ENCODE assay signal across 8 mouse cellular contexts in the genomic region with DNA sequence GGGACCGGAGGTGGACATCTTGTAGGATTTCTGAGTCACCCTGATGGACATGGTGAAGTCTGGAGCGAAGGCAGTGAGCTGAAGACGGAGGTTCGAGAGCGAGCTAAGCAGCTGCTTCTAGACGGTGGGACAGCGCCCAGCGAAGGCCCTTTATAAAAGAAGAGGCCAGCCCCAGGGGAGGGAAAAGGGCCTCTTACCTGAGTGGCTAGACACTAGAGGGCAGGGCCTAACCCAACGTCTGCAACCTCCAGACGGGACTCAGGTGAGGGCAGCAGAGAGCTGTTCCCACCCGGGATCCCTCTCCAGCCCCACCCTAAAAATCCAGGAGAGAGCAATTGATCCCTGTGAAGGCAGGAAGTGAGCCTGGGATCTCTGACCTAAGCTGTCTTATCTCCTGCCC. TPM values are rescaled to one million over a fixed set of nuclear protein-coding genes. Genes with fewer than 3 reads are reported as not detected.
DNase-seq lines count a peak whose midpoint lies in the region; ATAC-seq and TF ChIP-seq lines count a peak whose summit lies in the region.

Krt8 (minus strand) TSS at position 294 of the 400 bp plus-strand sequence.

- H3K27ac ChIP-seq in testis, adult 2 months (ENCODE audit: control insufficient read depth, insufficient read depth, low read depth, low read length), result no peak within 1 kb of the TSS
- H3K27ac ChIP-seq in intestine, embryonic 16.5 days (ENCODE audit: low read length), result peak within 1 kb of the TSS; percentile 92
- H3K27ac ChIP-seq in liver, embryonic 15.5 days (replicated peaks), result peak within 1 kb of the TSS; percentile 29
- peak within 1 kb of the TSS; percentile 87 for H3K27ac ChIP-seq in stomach, embryonic 15.5 days

- peak within 1 kb of the TSS; percentile 69 for H3K4me2 ChIP-seq in intestine, embryonic 16.5 days (ENCODE audit: low read depth, low read length)
- peak within 1 kb of the TSS; percentile 52 for H3K4me2 ChIP-seq in liver, embryonic 15.5 days
- peak within 1 kb of the TSS; percentile 52 for H3K4me2 ChIP-seq in stomach, embryonic 15.5 days

- peaks cover 7% of the 10 kb centered on the region for H3K4me1 ChIP-seq in testis, adult 2 months (ENCODE audit: control insufficient read depth, insufficient read depth, low read length)
- peaks cover 42% of the 10 kb centered on the region for H3K4me1 ChIP-seq in intestine, embryonic 16.5 days (ENCODE audit: control insufficient read depth, insufficient read depth, low read length)
- peaks cover 30% of the 10 kb centered on the region; the same call in 1 of the 2 replicates for H3K4me1 ChIP-seq in liver, embryonic 15.5 days (replicated peaks)
- peaks cover 45% of the 10 kb centered on the region for H3K4me1 ChIP-seq in stomach, embryonic 15.5 days

- no peak for TF ChIP-seq POLR2A in testis, adult 2 months (IDR thresholded peaks at IDR 0.05; ENCODE audit: control insufficient read depth, low read depth, low read length)

- DNase-seq in testis, postnatal 10 days (ENCODE audit: low spot score), result no peak
- no peak for DNase-seq in spleen, adult 12 weeks (ENCODE audit: low spot score)
- DNase-seq in retina, embryonic 14.5 days (ENCODE audit: low spot score), result no peak

- peak within 1 kb of the TSS; percentile 75 for H3K9ac ChIP-seq in intestine, embryonic 16.5 days (ENCODE audit: low read depth, low read length)
- 0 out of 2 replicates have a peak within 1 kb of the TSS, but pooled peaks have one; percentile 8 for H3K9ac ChIP-seq in liver, embryonic 15.5 days
- peak within 1 kb of the TSS; percentile 39 for H3K9ac ChIP-seq in stomach, embryonic 15.5 days

- H3K27me3 ChIP-seq in testis, adult 2 months (ENCODE audit: control insufficient read depth, insufficient read depth, low read length), result no peaks in the 10 kb centered on the region
- H3K27me3 ChIP-seq in intestine, embryonic 16.5 days (replicated peaks; ENCODE audit: control insufficient read depth, insufficient read depth, low read length), result peaks cover 7% of the 10 kb centered on the region; the same call in 1 of the 2 replicates
- H3K27me3 ChIP-seq in liver, embryonic 15.5 days, result peaks cover 59% of the 10 kb centered on the region
- H3K27me3 ChIP-seq in stomach, embryonic 15.5 days (replicated peaks), result 0 out of 2 replicates have a peak, but pooled peaks cover 14% of the 10 kb centered on the region

- H3K9me3 ChIP-seq in intestine, embryonic 16.5 days (ENCODE audit: control insufficient read depth, low read length), result no peaks in the 10 kb centered on the region
- H3K9me3 ChIP-seq in liver, embryonic 15.5 days (replicated peaks), result no peaks in the 10 kb centered on the region
- no peaks in the 10 kb centered on the region for H3K9me3 ChIP-seq in stomach, embryonic 15.5 days

- H3K4me3 ChIP-seq in testis, adult 2 months (ENCODE audit: control insufficient read depth, low read depth, low read length), result peak within 1 kb of the TSS; percentile 64
- peak within 1 kb of the TSS; percentile 63 for H3K4me3 ChIP-seq in intestine, embryonic 16.5 days (ENCODE audit: low read length)
- H3K4me3 ChIP-seq in liver, embryonic 15.5 days (replicated peaks), result peak within 1 kb of the TSS; percentile 47
- peak within 1 kb of the TSS; percentile 43 for H3K4me3 ChIP-seq in stomach, embryonic 15.5 days (replicated peaks)

- 17% methylated on average over 10 of the region's 11 CpGs for WGBS in intestine, embryonic 16.5 days
- 31% methylated on average over 11 of the region's 11 CpGs for WGBS in liver, embryonic 15.5 days (ENCODE audit: insufficient replicate concordance)
- 33% methylated on average over 11 of the region's 11 CpGs for WGBS in stomach, embryonic 15.5 days

- no peaks in the 10 kb centered on the region for H3K36me3 ChIP-seq in testis, adult 2 months (ENCODE audit: control insufficient read depth, insufficient read depth, low read length)
- H3K36me3 ChIP-seq in intestine, embryonic 16.5 days (ENCODE audit: control insufficient read depth, insufficient read depth, low read length), result no peaks in the 10 kb centered on the region
- 0 out of 2 replicates have a peak, but pooled peaks cover 3% of the 10 kb centered on the region for H3K36me3 ChIP-seq in liver, embryonic 15.5 days (replicated peaks)
- H3K36me3 ChIP-seq in stomach, embryonic 15.5 days, result peaks cover 2% of the 10 kb centered on the region; the same call in 1 of the 2 replicates

- TF ChIP-seq CTCF in testis, adult 2 months (IDR thresholded peaks at IDR 0.05; ENCODE audit: control insufficient read depth, insufficient read depth, insufficient replicate concordance, low read depth, low read length), result no peak

- peak; percentile 75 for ATAC-seq in intestine, embryonic 16.5 days
- peak; percentile 49 for ATAC-seq in liver, embryonic 15.5 days (ENCODE audit: insufficient read depth)
- peak; percentile 65 for ATAC-seq in stomach, embryonic 15.5 days (ENCODE audit: insufficient read depth, low FRiP score, low read depth)
- ATAC-seq in CD4-positive, CD25-positive, alpha-beta regulatory T cell, adult 4 months, result no peak

RNA-seq across cellular contexts. Expression of gene Krt8, which starts in this region (rescaled TPM):
- 9.3 and 16.7 TPM in 2 replicates for polyA plus RNA-seq in testis, adult 2 months (2012; rRNA removed)
- polyA plus RNA-seq in intestine, embryonic 16.5 days (2015; fragmentation: Nextera tagmentation; extraction: Ambion mirVana), result 1,017 and 1,065 TPM in 2 replicates
- 114 and 118 TPM in 2 replicates for polyA plus RNA-seq in liver, embryonic 15.5 days (2015; fragmentation: Nextera tagmentation; extraction: Ambion mirVana)
- 916 and 929 TPM in 2 replicates for polyA plus RNA-seq in stomach, embryonic 15.5 days (2015; fragmentation: Nextera tagmentation; extraction: Ambion mirVana)
- under 1 TPM in 1 of 2 experiments, not detected in 1; 0.30 TPM for polyA plus RNA-seq in CD4-positive, CD25-positive, alpha-beta regulatory T cell, adult 4 months (2017; shearing (Covaris generic))

Comparison
In these comparisons a context has a peak if more than half of its experiments do, and no peak if none do; other contexts are left out.
1. H3K9ac ChIP-seq: peak in every context shown above with its lines; median percentile 75 in intestine, embryonic 16.5 days; 39 in stomach, embryonic 15.5 days; 8 in liver, embryonic 15.5 days.